Mouse (Mus musculus) left cerebral cortex, adult 9 months (tissue): ENCODE results near the gene Ascc1.

Source experiments
- DNase-seq, 2 experiments: peaks; one replicate each; pipeline ENCODE4 v3.0.0; 2022; ENCODE audit warnings: low spot score in 2 of 2

The Ascc1 gene

GRCm38 (mm10) chr10:60019299-60019698 lies 16.7 kb downstream of the Ascc1 start:
- no peak for DNase-seq

- DNase-seq = no peak
Observed at GRCm38 (mm10) chr10:60023751-60024150, 21.1 kb downstream of the Ascc1 start.

GRCm38 (mm10) chr10:60026759-60027395 lies 24.3 kb downstream of the Ascc1 start:
- DNase-seq = no peak

- no peak for DNase-seq
Observed at GRCm38 (mm10) chr10:60027619-60028084, 25.0 kb downstream of the Ascc1 start.

- DNase-seq = peak in 1 of 2 experiments; percentile 57
Observed at GRCm38 (mm10) chr10:60028181-60028580, 25.6 kb downstream of the Ascc1 start.

GRCm38 (mm10) chr10:60028979-60029378 lies 26.4 kb downstream of the Ascc1 start:
- no peak for DNase-seq

- no peak for DNase-seq
Observed at GRCm38 (mm10) chr10:60029387-60029786, 26.8 kb downstream of the Ascc1 start.

GRCm38 (mm10) chr10:60031562-60031961 lies 29.0 kb downstream of the Ascc1 start:
- DNase-seq = no peak

- no peak for DNase-seq
Observed at GRCm38 (mm10) chr10:60031985-60032384, 29.4 kb downstream of the Ascc1 start.

GRCm38 (mm10) chr10:60032622-60033021 lies 30.0 kb downstream of the Ascc1 start:
- DNase-seq = no peak

- DNase-seq = no peak
Observed at GRCm38 (mm10) chr10:60033064-60033463, 30.5 kb downstream of the Ascc1 start.

- DNase-seq = no peak
Observed at GRCm38 (mm10) chr10:60034621-60035020, 32.0 kb downstream of the Ascc1 start.

- DNase-seq = no peak
Observed at GRCm38 (mm10) chr10:60035744-60036143, 33.1 kb downstream of the Ascc1 start.

- DNase-seq = no peak
Observed at GRCm38 (mm10) chr10:60042350-60042922, 39.8 kb downstream of the Ascc1 start.

GRCm38 (mm10) chr10:60046696-60047095 lies 44.1 kb downstream of the Ascc1 start:
- peak; percentile 44 to 59 for DNase-seq

- no peak for DNase-seq
Observed at GRCm38 (mm10) chr10:60050581-60050980, 48.0 kb downstream of the Ascc1 start.

GRCm38 (mm10) chr10:60053073-60053472 lies 50.5 kb downstream of the Ascc1 start:
- no peak for DNase-seq

GRCm38 (mm10) chr10:60062173-60062572 lies 59.6 kb downstream of the Ascc1 start:
- no peak for DNase-seq

- DNase-seq = no peak
Observed at GRCm38 (mm10) chr10:60062931-60063330, 60.3 kb downstream of the Ascc1 start.

- DNase-seq = peak in 1 of 2 experiments; percentile 48
Observed at GRCm38 (mm10) chr10:60066524-60066923, 63.9 kb downstream of the Ascc1 start.

GRCm38 (mm10) chr10:60075159-60075558 lies 72.6 kb downstream of the Ascc1 start:
- no peak for DNase-seq

- DNase-seq = no peak
Observed at GRCm38 (mm10) chr10:60077226-60077625, 74.6 kb downstream of the Ascc1 start.

- no peak for DNase-seq
Observed at GRCm38 (mm10) chr10:60077736-60078560, 75.3 kb downstream of the Ascc1 start.
